Mouse (Mus musculus): Measurements from ENCODE around the gene Uba2. TPM values are rescaled to one million over a fixed set of nuclear protein-coding genes. Genes with fewer than 3 reads are reported as not detected.
"Not testable (repeated sequence)": the region's sequence is repeated elsewhere in the genome, so short reads cannot be mapped to it uniquely, and the experiment has no call there.

The Uba2 gene
- polyA plus RNA-seq, 1 experiment, result 13.2 TPM

GRCm38 (mm10) chr7:34125346-34125745, 44.1 kb downstream of the Uba2 start:
- Histone ChIP-seq H3K27me3 (ENCODE audit: control insufficient read depth, insufficient read depth, low read length) (no peaks in the 10 kb centered on the region), H3K4me3 (ENCODE audit: low read depth, low read length) (no peak overlapping the region), H3K27ac (ENCODE audit: insufficient read depth, low read depth, low read length) (no peak overlapping the region), H3K36me3 (ENCODE audit: control insufficient read depth, insufficient read depth, low read length) (no peaks in the 10 kb centered on the region), H3K4me1 (ENCODE audit: control insufficient read depth, insufficient read depth, insufficient read length, low read length) (no peaks in the 10 kb centered on the region)
- WGBS, result 85% methylated on average over 9 of the region's 9 CpGs
- TF ChIP-seq CTCF (IDR thresholded peaks at IDR 0.05; ENCODE audit: extremely low read depth, insufficient read length, insufficient replicate concordance, low read depth, low read length), result no peak
- no peak for TF ChIP-seq POLR2A (IDR thresholded peaks at IDR 0.05; ENCODE audit: low read depth, low read length)

- H3K4me1 ChIP-seq (ENCODE audit: control insufficient read depth, insufficient read depth, insufficient read length, low read length), result no peaks in the 10 kb centered on the region
- no peak for TF ChIP-seq POLR2A (IDR thresholded peaks at IDR 0.05; ENCODE audit: low read depth, low read length)
- no peak for TF ChIP-seq CTCF (IDR thresholded peaks at IDR 0.05; ENCODE audit: extremely low read depth, insufficient read length, insufficient replicate concordance, low read depth, low read length)
- no peak overlapping the region for H3K4me3 ChIP-seq (ENCODE audit: low read depth, low read length)
- H3K27ac ChIP-seq (ENCODE audit: insufficient read depth, low read depth, low read length), result no peak overlapping the region
- 86% methylated on average over 6 of the region's 6 CpGs for WGBS
- H3K27me3 ChIP-seq (ENCODE audit: control insufficient read depth, insufficient read depth, low read length), result no peaks in the 10 kb centered on the region
- no peaks in the 10 kb centered on the region for H3K36me3 ChIP-seq (ENCODE audit: control insufficient read depth, insufficient read depth, low read length)
Observed at GRCm38 (mm10) chr7:34122987-34123720, 46.2 kb downstream of the Uba2 start.

DNA sequence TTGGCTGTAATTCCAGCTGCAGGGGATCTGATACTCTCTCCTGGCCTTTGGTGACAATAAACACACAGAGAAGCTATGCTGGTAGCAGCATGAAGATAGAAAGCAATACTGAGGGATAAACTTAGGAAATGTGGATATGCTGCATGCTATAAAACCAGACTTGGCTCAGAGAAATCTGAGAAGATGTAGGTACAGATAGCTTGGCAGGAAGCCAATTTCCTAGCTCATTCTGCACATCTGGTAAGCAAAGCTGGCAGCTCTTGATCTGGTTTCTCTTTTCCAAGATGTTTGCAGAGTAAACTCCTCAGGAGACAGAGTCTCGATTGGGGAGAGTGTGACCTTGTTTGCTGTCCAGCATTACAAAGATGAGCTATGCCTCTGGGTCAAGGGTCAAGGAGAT, 48.8 kb downstream of the Uba2 start:
- H3K4me3 ChIP-seq (ENCODE audit: low read depth, low read length); H3K27ac ChIP-seq (ENCODE audit: insufficient read depth, low read depth, low read length); H3K4me1 ChIP-seq (ENCODE audit: control insufficient read depth, insufficient read depth, insufficient read length, low read length); H3K27me3 ChIP-seq (ENCODE audit: control insufficient read depth, insufficient read depth, low read length); H3K36me3 ChIP-seq (ENCODE audit: control insufficient read depth, insufficient read depth, low read length): not testable (repeated sequence)
- 14% methylated on average over 1 of the region's 1 CpGs for WGBS

DNA sequence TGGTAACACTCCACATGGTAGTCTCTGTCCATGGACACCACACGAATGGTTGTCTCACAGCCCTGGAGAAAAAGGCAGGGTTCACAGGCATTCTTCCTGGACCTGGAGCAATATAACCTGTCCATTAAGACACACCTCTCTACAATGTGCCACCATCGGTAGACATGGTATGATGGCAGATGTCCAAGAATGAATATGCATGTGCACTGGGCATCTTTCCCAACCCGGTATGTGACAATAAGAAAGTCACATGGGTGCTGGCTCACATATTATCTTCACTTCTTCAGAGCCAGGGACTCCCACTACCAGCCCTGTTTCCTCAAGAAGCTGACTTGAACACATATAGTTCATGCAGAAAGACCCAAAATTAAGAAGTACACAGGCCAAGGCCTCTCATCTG, 52.8 kb downstream of the Uba2 start:
- 26% methylated on average over 3 of the region's 3 CpGs for WGBS
- H3K4me1 ChIP-seq (ENCODE audit: control insufficient read depth, insufficient read depth, insufficient read length, low read length), result peaks cover 9% of the 10 kb centered on the region; the same call in 1 of the 2 replicates
- TF ChIP-seq POLR2A (IDR thresholded peaks at IDR 0.05; ENCODE audit: low read depth, low read length) (no peak), CTCF (IDR thresholded peaks at IDR 0.05; ENCODE audit: extremely low read depth, insufficient read length, insufficient replicate concordance, low read depth, low read length) (no peak)
- peaks cover 8% of the 10 kb centered on the region for H3K36me3 ChIP-seq (ENCODE audit: control insufficient read depth, insufficient read depth, low read length)
- H3K27me3 ChIP-seq (ENCODE audit: control insufficient read depth, insufficient read depth, low read length), result no peaks in the 10 kb centered on the region
- H3K27ac ChIP-seq (ENCODE audit: insufficient read depth, low read depth, low read length), result no peak overlapping the region
- no peak overlapping the region for H3K4me3 ChIP-seq (ENCODE audit: low read depth, low read length)

- Histone ChIP-seq H3K36me3 (ENCODE audit: control insufficient read depth, insufficient read depth, low read length) (peaks cover 7% of the 10 kb centered on the region), H3K27me3 (ENCODE audit: control insufficient read depth, insufficient read depth, low read length) (no peaks in the 10 kb centered on the region), H3K4me1 (ENCODE audit: control insufficient read depth, insufficient read depth, insufficient read length, low read length) (no peaks in the 10 kb centered on the region), H3K4me3 (ENCODE audit: low read depth, low read length) (no peak overlapping the region), H3K27ac (ENCODE audit: insufficient read depth, low read depth, low read length) (no peak overlapping the region)
- 81% methylated on average over 5 of the region's 5 CpGs for WGBS
- no peak for TF ChIP-seq CTCF (IDR thresholded peaks at IDR 0.05; ENCODE audit: extremely low read depth, insufficient read length, insufficient replicate concordance, low read depth, low read length)
- no peak for TF ChIP-seq POLR2A (IDR thresholded peaks at IDR 0.05; ENCODE audit: low read depth, low read length)
Observed at GRCm38 (mm10) chr7:34109190-34109589, 60.2 kb downstream of the Uba2 start.

GRCm38 (mm10) chr7:34101276-34101675, 68.1 kb downstream of the Uba2 start:
- H3K27ac ChIP-seq (ENCODE audit: insufficient read depth, low read depth, low read length), result no peak overlapping the region
- no peak overlapping the region for H3K4me3 ChIP-seq (ENCODE audit: low read depth, low read length)
- no peaks in the 10 kb centered on the region for H3K4me1 ChIP-seq (ENCODE audit: control insufficient read depth, insufficient read depth, insufficient read length, low read length)
- H3K36me3 ChIP-seq (ENCODE audit: control insufficient read depth, insufficient read depth, low read length), result no peaks in the 10 kb centered on the region
- TF ChIP-seq CTCF (IDR thresholded peaks at IDR 0.05; ENCODE audit: extremely low read depth, insufficient read length, insufficient replicate concordance, low read depth, low read length), result no peak
- no peak for TF ChIP-seq POLR2A (IDR thresholded peaks at IDR 0.05; ENCODE audit: low read depth, low read length)
- H3K27me3 ChIP-seq (ENCODE audit: control insufficient read depth, insufficient read depth, low read length), result no peaks in the 10 kb centered on the region

DNA sequence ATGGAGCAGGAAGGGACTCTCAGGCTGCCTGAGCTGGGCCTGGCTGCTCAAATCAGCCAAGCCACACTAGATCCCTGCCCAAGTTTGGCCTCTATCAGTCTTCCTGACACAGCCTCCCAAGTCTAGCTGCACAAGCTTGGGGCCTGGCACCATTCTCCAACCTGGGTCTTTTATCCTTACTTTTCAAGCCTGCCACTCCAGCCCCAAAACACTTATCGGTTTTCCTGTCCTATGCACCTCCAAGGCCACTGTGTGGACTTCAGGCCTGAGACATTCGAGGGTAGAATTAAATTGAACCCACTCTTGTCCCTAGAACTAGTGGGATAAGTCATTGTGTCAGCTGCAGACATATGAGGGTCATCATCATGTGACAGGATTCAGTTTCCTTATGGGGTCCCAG, 69.4 kb downstream of the Uba2 start:
- 80% methylated on average over 2 of the region's 2 CpGs for whole genome bisulfite sequencing
- Histone ChIP-seq H3K4me3 (ENCODE audit: low read depth, low read length) (no peak overlapping the region), H3K27ac (ENCODE audit: insufficient read depth, low read depth, low read length) (no peak overlapping the region), H3K4me1 (ENCODE audit: control insufficient read depth, insufficient read depth, insufficient read length, low read length) (no peaks in the 10 kb centered on the region), H3K27me3 (ENCODE audit: control insufficient read depth, insufficient read depth, low read length) (no peaks in the 10 kb centered on the region), H3K36me3 (ENCODE audit: control insufficient read depth, insufficient read depth, low read length) (no peaks in the 10 kb centered on the region)
- TF ChIP-seq POLR2A (IDR thresholded peaks at IDR 0.05; ENCODE audit: low read depth, low read length) (no peak), CTCF (IDR thresholded peaks at IDR 0.05; ENCODE audit: extremely low read depth, insufficient read length, insufficient replicate concordance, low read depth, low read length) (no peak)
